Mouse (Mus musculus) pancreas, adult 10 weeks (tissue): ENCODE data around the gene Cep135. TPM values are rescaled to one million over a fixed set of nuclear protein-coding genes. Genes with fewer than 3 reads are reported as not detected.

Experiments
- polyA plus RNA-seq: library from polyadenylated mRNA; stranded (reverse); fragments of 350-450 nt; fragmentation: Illumina TruSeq; extraction: RNeasy Lipid Tissue Mini Kit (QIAGEN cat#74804); gene quantifications from one replicate; pipeline ENCODE4 v1.2.3, GENCODE M21; 2015; ENCODE audit warnings: low read depth, low replicate concordance; ENCODE audit not compliant: insufficient read depth

The Cep135 gene
- 1.00 TPM for polyA plus RNA-seq

GRCm38 (mm10) chr5:76588551-76589283 is at the start of gene Cep135:
Gene Cep135 (plus strand): TSS chr5:76588698.

GRCm38 (mm10) chr5:76656212-76656611 is 67.7 kb downstream of the Cep135 start, which contains the start of gene C530008M17Rik:
Gene C530008M17Rik (plus strand): TSS chr5:76656512.

Other genes starting within 250 kb of the Cep135 start
- gene Nmu, start 224.9 kb upstream of the Cep135 start, polyA plus RNA-seq: not detected
- not detected for gene Gm7271, start 104.7 kb upstream of the Cep135 start, polyA plus RNA-seq
- gene Exoc1, start 59.4 kb upstream of the Cep135 start, polyA plus RNA-seq: 13.2 TPM
- gene C530008M17Rik, start 67.8 kb downstream of the Cep135 start, polyA plus RNA-seq: not detected